Mouse (Mus musculus) hindbrain, embryonic 12.5 days (tissue): Measurements from ENCODE around the gene AU022252. TPM values are rescaled to one million over a fixed set of nuclear protein-coding genes. Genes with fewer than 3 reads are reported as not detected.

Experiments
- polyA plus RNA-seq: library from polyadenylated mRNA; unstranded; fragments of >200 nt; fragmentation: Nextera tagmentation; extraction: Ambion mirVana; gene quantifications from 2 replicates; pipeline ENCODE4 v1.2.1, GENCODE M21; 2016

Gene AU022252
- polyA plus RNA-seq, 1 experiment from 2014 or later = 38.7 TPM

Other genes with a start within 250 kb of the AU022252 start
- gene Slc2a1, start 124.0 kb downstream of the AU022252 start, polyA plus RNA-seq = 103 and 112 TPM in 2 replicates
- gene Zfp691, start 58.5 kb downstream of the AU022252 start, polyA plus RNA-seq = 7.3 and 9.7 TPM in 2 replicates
- gene Ermap, start 42.7 kb downstream of the AU022252 start, polyA plus RNA-seq = 7.4 and 7.9 TPM in 2 replicates
- gene Svbp, start 37.4 kb downstream of the AU022252 start, polyA plus RNA-seq = 193 and 195 TPM in 2 replicates
- 0.28 TPM in 1 of 2 replicates, not detected in the other for gene Tmem269, start 14.5 kb downstream of the AU022252 start, polyA plus RNA-seq
- 23.0 and 24.5 TPM in 2 replicates for gene P3h1, start 203 bp upstream of the AU022252 start, polyA plus RNA-seq
- gene Cldn19, start 22.7 kb upstream of the AU022252 start, polyA plus RNA-seq = 0.43 and 0.63 TPM in 2 replicates
- gene Ybx1, start 61.9 kb upstream of the AU022252 start, polyA plus RNA-seq = 1,173 and 1,272 TPM in 2 replicates
- gene Ppih, start 87.8 kb upstream of the AU022252 start, polyA plus RNA-seq = 78.4 and 87.1 TPM in 2 replicates
- 15.7 and 16.2 TPM in 2 replicates for gene Ccdc30, start 182.8 kb upstream of the AU022252 start, polyA plus RNA-seq
- 24.3 and 24.5 TPM in 2 replicates for gene Ppcs, start 189.7 kb upstream of the AU022252 start, polyA plus RNA-seq
- 0.23 and 0.55 TPM in 2 replicates for gene Zmynd12, start 190.1 kb upstream of the AU022252 start, polyA plus RNA-seq